Mouse (Mus musculus): ENCODE measurements around the gene Ocel1.

DNA sequence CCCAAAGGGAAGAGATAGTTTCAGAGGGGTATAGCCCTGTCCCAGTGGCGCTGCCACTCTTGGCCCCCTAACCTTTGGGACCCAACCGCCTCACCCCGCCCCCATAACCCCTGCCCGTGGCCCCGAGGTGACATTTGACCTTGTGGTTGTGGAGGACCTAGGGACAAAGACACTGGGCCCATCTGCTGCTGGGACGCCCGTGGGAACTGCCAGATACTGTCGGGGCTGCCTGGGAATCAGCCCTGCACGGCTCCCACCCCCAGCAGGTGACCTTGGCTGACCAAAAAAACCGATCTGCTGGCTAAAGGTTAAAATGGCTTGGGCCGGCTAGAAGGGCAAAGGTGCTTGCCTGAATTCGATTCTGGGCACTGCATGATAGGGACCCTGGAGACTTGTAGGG lies 12.3 kb downstream of the Ocel1 start:
- TF ChIP-seq CTCF (IDR thresholded peaks at IDR 0.05; ENCODE audit: low read depth, low read length), result no peak
- TF ChIP-seq POLR2A (IDR thresholded peaks at IDR 0.05; ENCODE audit: insufficient read depth, low read length), result no peak

Measured in ES-Bruce4 (cell line).